Mouse (Mus musculus) testis, postnatal 14 days (tissue): ENCODE measurements at regions not wholly inside any gene's neighbourhood (a gene's known extent, or its start where the extent isn't known, plus 50 kb on each side); places are given as distances from the start of the nearest gene placed in this dataset.

ENCODE experiments used
- DNase-seq: peaks from one replicate; pipeline ENCODE4 v3.0.0; 2021; ENCODE audit warnings: low spot score

- no peak for DNase-seq
These were observed 50.0 kb upstream of the Tiparp start for GRCm38 (mm10) chr3:65478215-65478614.

- no peak for DNase-seq
These were observed 51.1 kb upstream of the Tiparp start for GRCm38 (mm10) chr3:65477111-65477510.

GRCm38 (mm10) chr3:65476091-65476953 lies 51.9 kb upstream of the Tiparp start:
- no peak for DNase-seq

DNA sequence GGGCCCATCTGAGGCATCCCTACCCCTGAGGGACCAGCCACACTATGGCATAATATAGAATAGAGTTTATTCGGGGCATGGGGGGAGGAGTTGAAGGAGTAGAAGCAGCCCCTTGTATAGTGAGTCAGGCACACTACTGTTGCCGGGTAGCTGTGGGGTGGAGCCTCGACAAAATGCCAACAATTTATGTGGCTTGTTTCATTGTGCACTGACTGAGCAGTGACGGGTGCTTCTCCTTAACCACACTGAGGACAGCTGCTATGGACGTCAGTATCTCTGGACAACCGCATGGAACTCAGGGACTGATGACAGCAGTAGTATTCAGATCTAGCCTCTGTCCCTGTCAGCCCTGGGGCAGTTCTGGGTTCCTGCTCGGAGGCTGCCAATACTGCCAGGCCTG lies 53.6 kb upstream of the Tiparp start:
- no peak for DNase-seq

DNA sequence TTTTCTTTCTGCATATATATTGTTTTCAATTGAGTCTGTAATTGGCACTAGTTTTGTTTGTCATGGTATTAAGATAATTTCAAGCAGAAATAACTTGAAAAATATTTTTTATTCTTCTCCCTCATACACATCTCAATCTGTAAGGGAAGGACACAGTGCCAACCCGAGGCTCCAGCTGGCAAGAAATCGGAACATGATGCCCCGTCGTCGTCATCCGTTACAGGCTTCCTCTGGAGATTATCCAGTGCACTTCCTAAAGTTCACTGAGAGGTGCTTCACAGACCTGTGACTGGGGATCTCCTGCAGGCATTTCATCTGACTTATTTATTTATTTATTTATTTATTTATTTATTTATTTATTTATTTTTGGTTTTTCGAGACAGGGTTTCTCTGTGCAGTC lies 56.4 kb upstream of the Tiparp start:
- DNase-seq = peak; percentile 50

- peak; percentile 11 for DNase-seq
These were observed 59.0 kb upstream of the Tiparp start for GRCm38 (mm10) chr3:65469207-65469606.

DNA sequence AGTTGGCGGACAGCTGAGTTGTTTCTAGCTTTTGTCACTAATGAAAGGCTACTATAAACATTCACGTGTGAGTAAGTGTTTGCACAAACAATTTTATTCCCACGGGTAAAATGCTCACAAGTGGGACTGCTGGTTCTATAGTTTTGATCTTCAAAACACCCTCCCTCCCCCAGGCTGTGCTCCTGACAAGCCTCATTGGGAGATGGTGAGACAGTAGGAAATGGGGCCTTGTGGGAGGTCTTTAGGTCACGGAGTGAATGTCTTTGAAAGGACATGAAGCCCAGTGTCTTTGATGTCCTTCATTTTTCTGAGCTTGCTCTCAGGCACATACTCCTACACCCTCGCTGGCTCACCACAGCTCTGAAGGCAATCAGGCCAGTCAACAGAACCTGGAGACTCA lies 63.4 kb upstream of the Tiparp start:
- DNase-seq = no peak

DNA sequence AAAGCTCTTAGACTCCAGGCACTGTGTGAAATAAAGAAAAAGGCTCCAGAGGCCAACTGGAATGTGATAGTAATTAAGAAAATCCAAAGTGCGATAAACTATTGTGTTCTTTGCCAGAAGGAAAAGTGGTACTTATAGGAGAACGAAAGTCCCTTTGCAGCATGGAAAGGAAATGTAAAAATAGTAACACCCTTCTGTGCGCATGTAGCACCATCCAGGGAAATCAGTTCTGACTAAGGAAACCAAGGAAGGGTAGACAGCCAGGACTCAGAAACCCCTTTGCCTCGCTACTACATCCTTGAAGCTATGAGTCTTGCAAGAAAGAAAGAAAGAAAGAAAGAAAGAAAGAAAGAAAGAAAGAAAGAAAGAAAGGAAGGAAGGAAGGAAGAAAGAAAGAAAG lies 67.3 kb upstream of the Tiparp start:
- DNase-seq = no peak

GRCm38 (mm10) chr3:65459702-65460101 lies 67.3 kb upstream of the Ssr3 start:
- DNase-seq = no peak

- DNase-seq = no peak
These were observed 65.5 kb upstream of the Ssr3 start for GRCm38 (mm10) chr3:65457931-65458330.

- peak; percentile 80 for DNase-seq
These were observed 63.3 kb upstream of the Ssr3 start for GRCm38 (mm10) chr3:65455597-65456284.

DNA sequence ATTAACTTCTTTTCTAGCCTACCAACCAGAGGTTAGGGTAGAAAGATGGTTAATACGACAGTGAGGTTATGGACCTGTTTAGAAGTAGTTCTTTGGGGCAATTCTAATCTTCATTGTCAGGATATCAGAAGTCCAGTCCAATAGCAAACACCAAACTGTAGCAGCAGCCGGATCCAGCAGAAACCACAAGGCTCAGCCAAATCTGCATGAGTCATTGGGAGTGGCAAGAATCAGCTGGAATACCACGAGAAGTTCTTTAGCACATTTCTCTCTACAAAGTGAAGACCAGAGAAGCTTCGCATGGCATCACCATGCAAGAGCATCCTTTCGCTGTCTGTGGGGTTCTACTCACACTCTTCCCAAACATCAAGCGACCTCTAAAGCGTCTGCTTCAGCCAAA lies 61.9 kb upstream of the Ssr3 start:
- no peak for DNase-seq

GRCm38 (mm10) chr3:65449176-65449575 lies 56.8 kb upstream of the Ssr3 start:
- no peak for DNase-seq

- DNase-seq = no peak
These were observed 51.3 kb upstream of the Ssr3 start for GRCm38 (mm10) chr3:65443701-65444100.

DNA sequence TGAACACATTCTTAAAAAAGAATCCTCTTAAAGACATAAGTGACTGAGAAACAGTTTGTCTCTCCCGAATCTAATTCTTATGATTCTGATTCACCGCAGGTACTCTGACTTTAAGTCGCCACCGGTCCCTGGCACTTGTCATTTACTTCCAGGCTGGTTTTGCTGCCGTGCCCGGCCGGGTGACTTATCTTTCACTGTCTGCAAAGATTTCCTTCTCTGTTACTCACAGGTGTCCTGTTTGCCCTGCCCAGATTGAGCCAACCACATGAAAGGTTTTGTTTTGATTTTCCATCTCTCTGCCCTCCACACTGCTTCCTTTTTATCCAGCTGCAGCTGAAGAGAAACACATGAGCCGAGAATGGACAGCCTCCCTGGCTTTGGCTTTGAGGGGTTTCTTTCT lies 50.5 kb upstream of the Ssr3 start:
- DNase-seq = no peak

GRCm38 (mm10) chr3:65442269-65442668 lies 49.8 kb upstream of the Ssr3 start:
- no peak for DNase-seq
